Mouse (Mus musculus) 3T3-L1 (cell line): Measurements from ENCODE around the gene Gmds.

Experiments used
- DNase-seq: peaks from one replicate; pipeline ENCODE4 v3.0.0-alpha.2; 2015; ENCODE audit warnings: low read depth, low spot score

The Gmds gene

GRCm38 (mm10) chr13:32338513-32339365 lies at the start of gene Gmds:
TSS of gene Gmds (minus strand) at chr13:32338740.
- DNase-seq = peak; percentile 85

- DNase-seq = no peak
Measured at GRCm38 (mm10) chr13:32385421-32386092, 47.0 kb upstream of the Gmds start.

GRCm38 (mm10) chr13:32382227-32383010 lies 43.9 kb upstream of the Gmds start:
- DNase-seq = no peak

GRCm38 (mm10) chr13:32378634-32379033 lies 40.1 kb upstream of the Gmds start:
- DNase-seq = no peak

GRCm38 (mm10) chr13:32372531-32372883 lies 34.0 kb upstream of the Gmds start:
- no peak for DNase-seq

GRCm38 (mm10) chr13:32371874-32372530 lies 33.5 kb upstream of the Gmds start:
- DNase-seq = peak; percentile 38

GRCm38 (mm10) chr13:32370751-32371150 lies 32.2 kb upstream of the Gmds start:
- DNase-seq = peak; percentile 93

- peak; percentile 69 for DNase-seq
Measured at GRCm38 (mm10) chr13:32370135-32370534, 31.6 kb upstream of the Gmds start.

- DNase-seq = peak; percentile 31
Measured at GRCm38 (mm10) chr13:32337735-32338512, 616 bp downstream of the Gmds start.

GRCm38 (mm10) chr13:32318309-32318708 lies 20.2 kb downstream of the Gmds start:
- DNase-seq = no peak

- DNase-seq = no peak
Measured at GRCm38 (mm10) chr13:32317354-32317753, 21.2 kb downstream of the Gmds start.

- peak; percentile 76 for DNase-seq
Measured at GRCm38 (mm10) chr13:32312663-32313062, 25.9 kb downstream of the Gmds start.

GRCm38 (mm10) chr13:32311476-32311875 lies 27.1 kb downstream of the Gmds start:
- DNase-seq = no peak

- peak; percentile 88 for DNase-seq
Measured at GRCm38 (mm10) chr13:32298456-32298855, 40.1 kb downstream of the Gmds start.

- DNase-seq = peak; percentile 80
Measured at GRCm38 (mm10) chr13:32297398-32297797, 41.1 kb downstream of the Gmds start.

GRCm38 (mm10) chr13:32294416-32295195 lies 43.9 kb downstream of the Gmds start:
- peak; percentile 90 for DNase-seq

- DNase-seq = no peak
Measured at GRCm38 (mm10) chr13:32272937-32273496, 65.5 kb downstream of the Gmds start.

- peak; percentile 62 for DNase-seq
Measured at GRCm38 (mm10) chr13:32269757-32270156, 68.8 kb downstream of the Gmds start.

GRCm38 (mm10) chr13:32269261-32269660 lies 69.3 kb downstream of the Gmds start:
- DNase-seq = peak; percentile 68

- DNase-seq = peak; percentile 26
Measured at GRCm38 (mm10) chr13:32268284-32268683, 70.3 kb downstream of the Gmds start.
